Mouse (Mus musculus): ENCODE measurements around the gene Gm10912. TPM values are rescaled to one million over a fixed set of nuclear protein-coding genes. Genes with fewer than 3 reads are reported as not detected.
"Not testable (repeated sequence)": the region's sequence is repeated elsewhere in the genome, so short reads cannot be mapped to it uniquely, and the experiment has no call there.

The Gm10912 gene
- under 1 TPM; 0.42 to 0.56 TPM for total RNA-seq (2021)
- long read RNA-seq, experiment 1 = 0 reads
- long read RNA-seq, experiment 2 = 0 reads

- DNase-seq (ENCODE audit: low spot score in 2 of 2); H3K4me3 ChIP-seq; H3K27ac ChIP-seq: not testable (repeated sequence)
Observed at GRCm38 (mm10) chr2:104065526-104065925, at the start of gene Gm10912. Gene Gm10912, plus strand, starts transcription at chr2:104065826.

DNA sequence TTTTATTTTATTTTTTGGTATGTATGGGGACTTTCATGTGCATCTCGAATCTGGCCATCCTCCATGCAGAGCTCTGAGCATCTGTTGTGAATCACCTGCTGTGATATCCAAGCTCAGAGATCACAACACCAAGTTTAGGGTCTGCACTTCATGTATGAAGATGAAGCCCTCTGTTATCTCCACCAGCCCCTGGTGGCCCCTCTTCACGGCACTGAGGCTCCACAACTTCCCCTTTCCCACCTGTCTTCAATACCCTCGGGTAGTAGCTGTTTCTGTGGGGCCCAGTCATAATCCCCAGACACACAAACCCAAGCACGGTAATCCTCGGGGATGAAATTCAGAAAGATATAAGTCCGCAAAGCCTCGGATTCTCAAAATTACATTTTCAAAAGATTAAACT, 42.5 kb upstream of the Gm10912 start:
- no peak overlapping the region for H3K27ac ChIP-seq
- TF ChIP-seq CTCF (conservative IDR thresholded peaks at IDR 0.05) = no peak
- H3K4me3 ChIP-seq = no peak overlapping the region
- DNase-seq (ENCODE audit: low spot score in 2 of 2) = no peak

DNA sequence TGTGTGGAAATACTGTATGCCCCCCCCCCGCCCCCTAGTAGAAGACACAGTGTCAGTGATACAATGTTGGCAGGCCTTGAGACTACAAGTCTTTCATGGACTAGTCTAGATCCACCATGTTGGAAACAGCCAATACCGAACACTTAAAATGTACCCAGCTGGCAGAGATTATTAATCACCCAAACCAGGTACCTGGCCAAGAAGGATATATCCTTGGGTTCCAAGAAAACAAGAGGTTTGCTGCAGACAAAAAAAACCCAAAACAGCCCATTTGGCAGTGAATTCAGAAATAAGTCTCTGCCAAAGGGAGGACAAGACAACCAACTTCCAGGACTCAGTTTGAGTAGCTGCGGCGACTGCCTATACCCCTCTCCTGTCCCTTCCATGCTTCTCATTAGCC, 41.0 kb upstream of the Gm10912 start:
- Histone ChIP-seq H3K4me3 (no peak overlapping the region), H3K27ac (no peak overlapping the region)
- no peak for TF ChIP-seq CTCF (conservative IDR thresholded peaks at IDR 0.05)
- no peak for DNase-seq (ENCODE audit: low spot score in 2 of 2)

DNA sequence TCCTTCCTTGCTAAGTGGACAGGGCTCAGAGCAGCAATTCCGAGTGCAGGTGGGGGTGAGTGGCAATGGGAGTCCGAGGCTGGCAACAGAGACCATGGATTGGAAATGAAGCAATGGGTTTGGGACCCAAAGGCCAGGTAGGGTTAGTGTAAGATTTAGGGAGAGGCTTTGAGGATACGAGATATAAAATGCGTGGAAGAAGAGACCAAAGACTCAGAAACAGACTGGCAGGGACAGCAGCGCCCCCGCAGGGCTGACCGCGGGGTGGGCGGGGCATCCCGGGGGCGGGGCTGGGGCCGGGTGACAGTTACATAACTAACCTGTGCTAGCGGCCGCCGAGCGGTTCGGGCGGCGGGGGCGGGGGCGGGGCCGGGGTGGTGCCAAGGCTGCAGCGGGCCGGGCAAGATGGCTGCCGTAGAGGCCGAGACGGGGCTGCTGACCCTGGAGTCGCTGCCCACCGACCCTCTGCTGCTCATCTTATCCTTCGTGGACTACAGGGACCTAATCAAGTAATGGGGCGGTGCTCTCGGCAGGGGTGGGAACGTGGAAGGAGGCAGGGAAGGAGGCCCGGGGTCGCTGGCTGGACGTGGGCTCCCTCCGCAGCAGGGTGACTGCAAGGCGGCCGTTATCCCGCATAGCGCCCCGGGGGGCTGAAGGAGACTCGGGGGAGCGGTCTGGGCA, 38.0 kb upstream of the Gm10912 start, which contains the start of gene Fbxo3:
TSS of gene Fbxo3 (plus strand) at position 264 of the 681 bp plus-strand sequence.
- Histone ChIP-seq H3K27ac (peak within 1 kb of the TSS; percentile 96), H3K4me3 (peak within 1 kb of the TSS; percentile 97)
- peak; percentile 56 for TF ChIP-seq CTCF (conservative IDR thresholded peaks at IDR 0.05)
- DNase-seq (ENCODE audit: low spot score in 2 of 2) = peak; percentile 69 to 78

DNA sequence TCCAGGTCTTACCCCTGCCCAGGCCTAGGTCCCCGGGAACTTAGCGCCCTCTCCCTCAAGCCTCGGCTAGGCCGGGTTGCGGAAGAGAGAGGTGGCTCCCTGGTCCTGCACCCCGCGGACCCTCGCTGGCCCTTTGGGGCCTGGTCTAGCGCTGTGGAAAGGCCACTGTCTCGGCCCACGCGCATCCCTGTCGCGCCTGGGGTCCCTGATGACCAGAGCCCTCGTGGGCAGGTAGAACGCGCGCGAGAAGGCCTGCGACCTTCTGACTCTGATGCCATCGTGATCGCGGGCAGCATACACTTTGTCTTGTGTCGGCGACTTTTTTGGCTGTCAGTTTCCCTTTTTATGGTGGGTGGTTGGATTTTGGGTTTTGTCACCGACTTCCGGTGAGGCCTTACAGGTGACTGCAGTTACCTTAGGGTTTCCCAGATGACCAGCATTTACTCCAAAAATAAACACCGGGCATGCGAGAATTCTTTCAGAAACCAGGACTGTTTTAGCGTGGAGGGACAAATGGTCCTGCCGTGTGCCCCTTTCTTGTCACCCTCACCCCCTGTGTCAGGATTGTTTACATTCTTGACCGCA, 37.4 kb upstream of the Gm10912 start, which contains the start of gene 4931422A03Rik:
TSS of gene 4931422A03Rik (minus strand) at position 223 of the 585 bp plus-strand sequence.
- Histone ChIP-seq H3K27ac (peak within 1 kb of the TSS; percentile 96), H3K4me3 (peak within 1 kb of the TSS; percentile 97)
- no peak for DNase-seq (ENCODE audit: low spot score in 2 of 2)
- no peak for TF ChIP-seq CTCF (conservative IDR thresholded peaks at IDR 0.05)

DNA sequence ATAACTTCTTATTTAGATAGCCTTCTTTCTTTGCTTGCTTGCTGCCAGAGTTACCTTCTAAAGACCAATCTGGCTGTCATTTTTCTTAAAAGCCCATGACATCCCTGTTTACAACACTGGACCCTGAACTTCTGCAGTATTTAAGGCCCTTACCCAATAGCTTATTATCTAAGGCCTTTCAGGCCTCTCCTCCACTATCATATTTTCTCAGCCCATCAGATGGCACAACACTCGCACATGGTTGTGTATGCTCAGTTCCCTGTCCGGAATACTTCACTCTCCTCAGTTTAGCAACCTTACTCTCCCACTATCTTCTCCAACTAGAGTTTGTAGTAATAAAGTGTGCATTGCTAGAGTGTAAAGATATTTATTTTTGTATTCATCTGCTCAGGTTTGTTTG, 36.6 kb upstream of the Gm10912 start:
- no peak for DNase-seq (ENCODE audit: low spot score in 2 of 2)
- Histone ChIP-seq H3K4me3 (peak overlapping the region; percentile 97), H3K27ac (no peak overlapping the region)
- TF ChIP-seq CTCF (conservative IDR thresholded peaks at IDR 0.05) = no peak

DNA sequence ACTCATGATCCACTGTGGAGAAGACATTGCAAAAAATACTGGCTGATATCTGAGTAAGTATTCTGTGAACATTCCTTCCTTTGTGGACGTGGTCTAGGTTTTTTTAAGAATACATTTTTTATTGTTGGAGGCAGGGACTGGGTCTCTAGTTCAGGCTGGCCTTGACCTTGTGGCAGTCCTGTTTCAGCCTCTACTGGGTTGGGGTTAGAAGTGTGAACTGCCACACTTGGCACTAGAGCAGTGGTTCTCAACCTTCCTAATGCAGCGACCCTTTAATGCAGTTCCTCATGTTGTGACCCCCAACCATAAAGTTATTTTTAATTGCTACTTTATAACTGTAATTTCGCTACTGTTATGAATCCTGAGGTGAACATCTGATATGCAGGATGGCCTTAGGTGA, 35.2 kb upstream of the Gm10912 start:
- no peak for DNase-seq (ENCODE audit: low spot score in 2 of 2)
- no peak for TF ChIP-seq CTCF (conservative IDR thresholded peaks at IDR 0.05)
- no peak overlapping the region for H3K27ac ChIP-seq
- no peak overlapping the region for H3K4me3 ChIP-seq

DNA sequence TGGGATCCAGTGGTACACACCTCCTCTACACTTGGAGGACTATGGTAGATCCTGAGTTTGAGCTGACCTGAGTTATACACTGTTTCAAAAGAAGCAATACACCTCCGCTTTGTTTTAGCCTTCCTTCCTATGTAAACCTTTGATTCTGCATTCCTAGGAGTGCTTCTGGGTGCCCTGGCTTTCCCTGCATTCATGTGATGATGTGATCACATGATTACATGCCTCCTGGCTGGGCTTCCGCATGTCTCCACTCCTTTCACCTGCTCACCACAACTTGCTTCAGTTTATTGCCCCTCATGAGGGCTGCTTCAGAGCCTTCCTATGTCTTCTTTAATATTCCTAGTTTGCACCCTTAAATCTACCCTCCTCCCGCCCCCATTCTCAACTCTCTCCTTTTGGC, 33.6 kb upstream of the Gm10912 start:
- Histone ChIP-seq H3K4me3 (no peak overlapping the region), H3K27ac (no peak overlapping the region)
- TF ChIP-seq CTCF (conservative IDR thresholded peaks at IDR 0.05) = no peak
- DNase-seq (ENCODE audit: low spot score in 2 of 2) = no peak

GRCm38 (mm10) chr2:104034832-104035472, 30.7 kb upstream of the Gm10912 start:
- no peak overlapping the region for H3K27ac ChIP-seq
- no peak overlapping the region for H3K4me3 ChIP-seq
- peak; percentile 96 for TF ChIP-seq CTCF (conservative IDR thresholded peaks at IDR 0.05)
- DNase-seq (ENCODE audit: low spot score in 2 of 2) = peak; percentile 65 to 81

- no peak overlapping the region for H3K27ac ChIP-seq
- TF ChIP-seq CTCF (conservative IDR thresholded peaks at IDR 0.05) = no peak
- no peak overlapping the region for H3K4me3 ChIP-seq
- no peak for DNase-seq (ENCODE audit: low spot score in 2 of 2)
Observed at GRCm38 (mm10) chr2:104035595-104035994, 30.0 kb upstream of the Gm10912 start.

DNA sequence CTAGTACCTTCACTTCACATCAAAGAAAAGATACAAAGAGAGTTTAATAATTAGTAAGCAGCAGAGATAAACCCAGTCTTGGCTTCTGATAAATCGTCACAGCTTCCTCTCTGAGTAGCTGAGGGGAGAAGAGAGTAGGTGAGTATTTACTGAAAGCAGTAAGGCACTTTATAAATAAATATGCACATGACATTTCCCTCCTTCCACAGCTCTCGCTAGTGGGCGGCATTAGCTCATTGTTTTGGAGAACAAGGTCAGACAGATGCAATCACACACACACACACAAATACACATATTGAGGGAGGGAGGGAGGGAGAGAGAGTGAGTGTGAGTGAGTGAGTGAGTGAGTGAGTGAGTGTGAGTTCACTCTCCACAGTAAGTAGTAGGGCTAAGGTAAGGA, 29.3 kb upstream of the Gm10912 start:
- DNase-seq (ENCODE audit: low spot score in 2 of 2) = no peak
- no peak for TF ChIP-seq CTCF (conservative IDR thresholded peaks at IDR 0.05)
- Histone ChIP-seq H3K27ac (no peak overlapping the region), H3K4me3 (no peak overlapping the region)

GRCm38 (mm10) chr2:104038236-104038635, 27.4 kb upstream of the Gm10912 start:
- no peak overlapping the region for H3K27ac ChIP-seq
- DNase-seq (ENCODE audit: low spot score in 2 of 2) = no peak
- no peak for TF ChIP-seq CTCF (conservative IDR thresholded peaks at IDR 0.05)
- H3K4me3 ChIP-seq = no peak overlapping the region

DNA sequence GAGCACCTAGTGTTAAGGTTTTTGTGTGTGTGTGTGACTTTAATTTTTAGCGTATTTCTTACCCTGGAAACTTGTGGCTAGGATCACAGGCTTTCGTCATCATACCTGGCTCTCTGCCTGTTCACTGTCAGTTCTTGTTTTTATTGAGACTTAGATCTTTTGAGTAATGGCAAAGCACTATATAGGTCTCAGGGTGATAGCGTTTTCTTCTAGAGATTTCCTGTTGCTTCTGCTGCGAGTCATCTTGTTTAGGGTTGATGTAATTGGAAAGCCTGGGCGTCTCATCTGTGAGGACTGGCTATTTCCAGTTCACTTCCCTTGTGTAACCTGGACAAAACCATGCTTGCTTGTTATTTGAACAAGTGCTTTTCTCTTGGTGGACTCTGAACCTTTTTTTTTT, 24.0 kb upstream of the Gm10912 start:
- Histone ChIP-seq H3K27ac (no peak overlapping the region), H3K4me3 (no peak overlapping the region)
- no peak for DNase-seq (ENCODE audit: low spot score in 2 of 2)
- no peak for TF ChIP-seq CTCF (conservative IDR thresholded peaks at IDR 0.05)
